Mouse (Mus musculus) retina, adult 2 months (tissue): ENCODE data around the gene Cstb.
"Not testable (repeated sequence)": the region's sequence is repeated elsewhere in the genome, so short reads cannot be mapped to it uniquely, and the experiment has no call there.

ENCODE experiments used
- DNase-seq: peaks from one replicate; pipeline ENCODE4 v3.0.0-alpha.2; 2012; ENCODE audit warnings: low read depth, low spot score

The Cstb gene

DNA sequence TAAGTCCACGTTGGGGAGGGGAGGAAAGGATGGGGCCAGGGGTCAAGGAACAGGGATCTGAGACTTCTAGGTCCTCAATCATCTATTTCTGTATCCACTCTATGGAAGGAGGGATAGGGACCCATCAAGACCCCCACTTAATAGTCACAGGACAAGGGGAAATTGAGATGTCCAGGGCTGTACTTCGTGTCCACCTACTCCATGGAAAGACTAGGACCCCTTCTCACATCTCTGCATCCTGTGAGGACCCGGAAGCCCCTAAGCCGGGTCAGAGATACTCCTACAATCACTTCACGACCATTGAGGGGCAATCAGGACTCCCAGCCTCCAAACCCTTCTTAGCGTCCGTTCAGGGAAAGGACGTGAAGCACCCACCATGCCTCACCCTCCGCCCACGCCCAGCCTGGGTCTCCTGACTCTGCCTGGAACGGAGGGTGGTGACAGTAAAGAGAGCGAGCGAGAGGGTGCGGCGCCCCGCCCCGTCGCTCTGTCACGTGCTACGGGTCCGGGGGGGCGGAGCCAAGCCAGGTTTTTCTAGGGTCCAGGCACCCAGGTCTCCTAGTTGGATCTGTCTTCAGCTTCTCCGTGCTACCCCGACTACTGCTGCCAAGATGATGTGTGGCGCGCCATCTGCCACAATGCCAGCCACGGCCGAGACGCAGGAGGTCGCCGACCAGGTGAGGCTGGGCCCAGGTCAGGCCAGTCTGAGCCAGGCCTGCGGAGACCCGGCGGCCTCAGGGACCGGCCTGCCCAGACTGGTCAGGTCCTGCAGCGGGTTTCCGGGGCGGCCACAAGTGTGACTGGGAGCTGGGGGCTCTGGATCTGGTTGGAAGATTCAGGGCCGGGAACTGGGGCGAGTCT lies at the start of gene Cstb:
Gene Cstb (plus strand): TSS at position 489 of the 861 bp plus-strand sequence.
- DNase-seq: peak; percentile 39

DNA sequence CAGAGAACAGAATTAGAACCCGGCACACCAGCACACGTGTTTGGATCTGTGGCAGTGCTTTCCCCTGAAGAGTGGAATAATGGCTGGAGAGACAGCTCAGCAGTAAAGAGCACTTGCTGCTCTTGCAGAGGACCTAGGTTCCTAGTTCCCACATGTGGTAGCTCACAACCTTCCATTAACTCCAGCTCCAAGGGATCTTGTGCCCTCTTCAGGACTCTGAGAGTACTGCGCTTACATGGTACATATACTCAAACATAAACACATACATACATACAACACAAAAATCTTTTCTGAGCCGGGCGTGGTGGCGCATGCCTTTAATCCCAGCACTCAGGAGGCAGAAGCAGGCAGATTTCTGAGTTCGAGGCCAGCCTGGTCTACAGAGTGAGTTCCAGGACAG lies 47.0 kb upstream of the Cstb start:
- no peak for DNase-seq

DNA sequence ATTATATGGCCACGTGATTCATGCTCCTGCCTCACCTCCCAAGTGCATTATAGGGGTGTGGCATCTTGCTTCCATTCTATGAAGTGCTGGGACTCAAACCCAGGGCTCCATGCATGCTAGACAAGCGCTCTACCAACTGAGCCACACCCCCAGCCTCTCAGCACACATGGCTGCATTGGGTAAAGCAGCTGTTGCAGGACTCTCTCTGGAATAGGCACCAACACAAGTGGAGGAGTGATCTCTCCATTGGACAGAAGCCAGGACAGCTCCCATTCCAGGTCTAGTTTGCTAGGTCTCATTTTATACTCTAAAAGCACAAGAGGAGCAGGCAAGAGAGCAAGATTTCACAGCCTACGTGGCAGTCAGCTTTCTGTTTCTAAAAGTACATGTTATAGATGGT lies 41.9 kb upstream of the Cstb start:
- no peak for DNase-seq

DNA sequence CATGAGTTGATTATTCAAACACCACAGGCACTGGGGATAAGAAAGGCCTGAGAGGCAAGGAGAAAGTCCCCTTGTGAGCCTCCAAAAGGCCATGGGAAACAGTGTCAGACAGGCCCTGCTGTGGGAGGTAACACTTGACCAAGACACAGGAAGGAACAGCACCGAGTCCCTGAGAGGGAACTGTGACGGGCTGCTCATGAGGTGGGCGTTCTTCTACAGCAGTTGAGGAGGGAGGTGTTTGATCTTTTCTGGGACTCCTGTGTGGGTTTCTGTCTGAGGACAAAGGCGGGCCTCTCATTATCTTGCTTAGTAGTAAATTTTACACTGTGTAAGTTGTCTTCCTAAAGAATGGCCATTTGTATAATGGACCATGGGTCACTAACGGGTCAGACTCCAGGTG lies 39.9 kb upstream of the Cstb start:
- DNase-seq: no peak

DNA sequence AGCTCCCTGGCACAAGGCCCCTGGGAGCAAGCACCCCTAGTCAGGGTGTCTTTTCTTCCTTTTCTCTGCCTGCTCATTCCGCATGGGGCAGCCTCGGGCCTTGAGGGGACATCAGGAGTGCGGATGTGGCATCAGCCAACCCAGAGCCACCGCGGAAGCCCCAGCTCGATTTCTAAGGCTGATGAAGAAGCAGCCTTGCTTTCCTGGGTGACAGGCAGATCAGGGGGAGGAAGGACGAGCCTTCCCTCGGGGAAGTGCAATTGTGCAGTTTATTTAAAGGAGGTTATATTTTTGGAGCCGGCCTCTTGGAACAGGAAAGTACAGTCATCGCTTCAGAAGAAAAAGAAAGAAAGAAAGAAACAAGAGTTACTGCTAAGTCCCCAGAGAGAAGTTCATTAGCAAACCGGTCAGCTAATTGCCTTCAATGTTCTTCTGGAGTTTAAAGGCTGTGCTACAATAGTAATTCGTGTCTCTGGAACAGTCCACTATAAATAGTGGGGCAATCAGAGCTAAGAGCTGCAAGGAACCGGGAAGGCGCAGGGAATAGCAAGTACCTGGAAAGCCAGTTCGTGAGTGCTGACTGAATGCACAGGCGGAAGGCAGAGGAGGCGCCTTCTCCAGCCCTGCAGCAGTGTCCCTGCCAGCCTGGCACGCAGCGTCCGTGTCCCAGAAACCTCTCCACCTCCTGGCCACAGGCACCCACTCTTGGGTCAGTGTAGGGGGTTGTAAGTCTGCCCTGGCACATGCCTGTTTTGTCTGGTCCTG lies 37.1 kb upstream of the Cstb start:
- DNase-seq: no peak

DNA sequence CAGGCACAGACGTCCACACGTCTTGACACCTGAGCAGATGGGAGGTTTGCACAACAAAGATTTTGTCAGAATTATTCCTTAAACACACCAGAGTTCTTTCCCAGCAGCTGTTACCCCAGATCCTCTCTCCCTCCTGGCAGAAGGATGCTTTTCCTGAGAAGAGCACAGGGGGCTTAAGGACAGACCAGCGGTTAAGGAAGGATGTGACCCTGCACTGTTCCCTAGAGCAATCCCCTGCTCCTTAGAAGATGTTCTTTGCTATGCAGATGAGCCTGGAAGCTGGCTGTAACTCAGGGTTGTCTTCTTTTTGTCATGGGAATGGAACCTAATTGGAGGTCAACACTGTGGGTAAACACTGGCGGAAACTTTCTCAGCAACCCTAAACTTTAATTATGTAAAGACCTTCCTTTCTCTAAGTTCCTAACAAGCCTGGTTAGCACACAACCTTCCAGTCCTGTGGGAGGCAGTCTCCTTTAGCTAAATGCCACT lies 34.4 kb upstream of the Cstb start:
- no peak for DNase-seq

DNA sequence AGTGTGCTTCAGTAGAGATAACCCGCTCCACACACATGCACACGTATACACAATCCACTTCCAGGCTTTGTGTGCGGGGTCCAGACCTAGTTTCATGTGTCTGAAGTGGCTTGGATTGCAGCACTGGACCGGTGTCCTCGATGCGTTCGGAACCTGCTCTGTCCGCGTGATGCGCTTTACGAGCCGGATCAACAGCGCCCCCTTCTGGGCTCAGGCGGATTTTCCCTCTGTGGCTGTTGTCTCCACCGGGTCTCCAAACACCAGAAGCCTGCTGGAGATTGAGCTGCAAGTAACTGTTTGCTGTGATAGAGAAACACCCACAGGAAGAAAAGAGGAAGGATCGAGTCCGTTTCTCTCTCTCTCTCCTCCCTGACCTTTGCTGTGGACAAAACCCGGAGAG lies 33.4 kb upstream of the Cstb start:
- peak; percentile 53 for DNase-seq

DNA sequence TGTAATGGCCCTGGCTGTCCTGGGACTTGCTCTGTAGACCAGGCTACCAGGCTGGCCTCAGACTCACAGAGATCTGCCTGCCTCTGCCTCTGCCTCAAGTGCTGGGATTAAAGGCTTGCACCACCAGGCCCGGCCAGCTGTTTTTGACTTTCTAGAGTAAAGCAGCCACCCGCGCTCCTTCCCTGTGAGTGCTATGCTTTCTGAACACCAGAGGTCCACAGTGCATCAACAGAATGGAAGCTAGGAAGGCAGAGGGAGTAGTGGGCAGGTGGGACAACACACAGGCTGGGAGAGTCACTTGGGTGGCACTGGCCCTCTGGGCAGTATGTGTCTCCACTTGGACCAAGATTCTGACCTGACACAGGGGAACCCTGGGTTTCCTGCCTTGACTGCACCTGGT lies 30.1 kb upstream of the Cstb start:
- DNase-seq: no peak

DNA sequence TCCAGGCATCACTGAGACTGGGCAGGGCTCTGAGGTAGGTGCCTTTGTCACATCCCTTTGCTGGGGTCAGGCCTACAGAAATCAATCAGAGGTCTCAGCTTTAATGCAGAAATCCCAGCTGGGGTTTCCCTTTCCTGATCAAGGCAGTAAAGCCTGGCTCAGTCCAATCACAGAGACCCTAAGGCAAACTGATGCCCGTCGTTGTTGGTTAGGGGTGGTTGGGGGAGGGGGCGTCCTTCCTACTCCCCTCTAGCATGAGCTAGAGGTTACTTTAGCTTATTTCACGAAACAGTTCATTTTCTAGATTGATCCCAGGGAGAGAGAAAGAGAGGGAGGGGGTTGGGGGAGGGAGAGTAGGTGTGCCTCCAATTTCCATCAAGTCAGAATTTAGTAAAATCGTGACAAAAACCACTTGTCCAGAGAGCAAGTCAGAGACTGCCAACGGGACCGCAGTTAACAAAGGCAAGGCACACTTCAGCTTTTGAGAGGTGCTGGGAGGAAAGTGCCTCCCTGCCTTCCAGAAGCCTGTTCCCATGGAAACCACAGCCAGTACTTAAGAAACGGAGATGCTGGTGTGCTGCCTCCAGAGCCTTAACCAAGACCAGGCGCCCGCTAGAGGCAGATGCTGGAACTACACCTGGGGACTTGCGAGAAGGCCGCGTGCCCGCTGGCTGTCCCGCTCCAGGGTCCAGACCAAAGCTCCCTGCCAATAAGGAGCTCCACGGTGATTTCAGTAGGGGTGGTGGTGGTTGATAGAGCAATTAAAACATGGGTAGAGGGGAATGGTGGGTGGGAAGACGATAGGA lies 29.4 kb upstream of the Cstb start:
- peak; percentile 75 for DNase-seq

DNA sequence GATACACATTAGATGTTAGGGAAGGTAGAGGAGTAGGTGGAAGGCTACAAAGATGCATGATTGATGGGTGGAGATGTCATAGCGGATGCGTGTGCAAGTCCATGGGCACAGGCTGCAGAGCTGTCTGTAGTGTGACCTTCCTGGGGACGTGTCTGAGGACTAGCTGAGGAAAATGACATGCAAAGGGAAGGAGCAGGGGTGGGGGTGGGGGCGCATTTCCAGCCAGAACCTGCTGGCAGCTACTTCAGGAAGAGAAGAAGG lies 28.9 kb upstream of the Cstb start:
- DNase-seq: no peak

DNA sequence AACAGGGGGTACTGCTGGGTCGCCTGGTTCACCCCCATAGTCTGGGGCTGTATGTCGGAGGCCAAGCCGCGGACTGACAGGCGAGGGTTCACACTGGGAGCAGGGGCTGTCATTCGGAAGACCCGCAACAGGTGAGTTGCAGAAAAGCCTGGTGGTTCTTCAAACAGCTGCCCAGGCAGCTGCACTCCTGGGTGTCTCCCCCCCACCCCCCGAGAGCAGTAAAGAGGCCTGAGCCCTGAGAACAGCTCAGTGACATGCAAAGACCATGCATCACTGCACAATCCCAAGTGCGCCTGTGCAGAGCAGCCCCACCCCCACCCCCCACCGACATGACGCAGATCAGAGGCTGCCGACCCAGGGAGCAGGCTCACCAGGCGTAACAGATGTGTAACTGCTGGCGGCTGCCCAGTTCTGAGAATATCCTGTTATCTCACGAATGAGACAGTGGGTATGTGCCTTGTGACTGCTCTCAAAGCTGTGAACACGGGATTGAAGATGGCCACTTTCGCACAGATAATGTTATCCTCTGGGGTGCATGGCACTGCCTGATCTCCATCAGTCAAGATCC lies 26.3 kb upstream of the Cstb start:
- DNase-seq: peak; percentile 47

DNA sequence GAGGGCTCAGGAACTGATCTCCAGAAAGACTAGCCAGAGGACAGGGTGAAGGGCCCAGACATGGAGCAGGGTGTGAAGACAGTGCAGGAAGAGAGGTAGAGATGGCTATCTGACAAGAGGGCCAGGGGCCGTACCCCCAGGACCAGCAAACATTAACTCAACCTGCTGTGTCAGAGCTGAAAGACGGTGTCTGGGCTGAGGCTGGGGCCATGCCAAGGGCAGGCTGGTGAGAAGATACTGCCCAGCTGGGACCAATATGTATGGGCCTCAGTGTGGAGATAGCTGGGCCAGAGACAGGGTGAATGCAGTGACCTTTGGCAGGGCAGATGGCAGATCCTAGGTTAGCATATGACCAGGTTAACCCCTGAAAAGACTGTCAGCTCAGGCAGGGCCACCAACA lies 24.3 kb upstream of the Cstb start:
- DNase-seq: no peak

DNA sequence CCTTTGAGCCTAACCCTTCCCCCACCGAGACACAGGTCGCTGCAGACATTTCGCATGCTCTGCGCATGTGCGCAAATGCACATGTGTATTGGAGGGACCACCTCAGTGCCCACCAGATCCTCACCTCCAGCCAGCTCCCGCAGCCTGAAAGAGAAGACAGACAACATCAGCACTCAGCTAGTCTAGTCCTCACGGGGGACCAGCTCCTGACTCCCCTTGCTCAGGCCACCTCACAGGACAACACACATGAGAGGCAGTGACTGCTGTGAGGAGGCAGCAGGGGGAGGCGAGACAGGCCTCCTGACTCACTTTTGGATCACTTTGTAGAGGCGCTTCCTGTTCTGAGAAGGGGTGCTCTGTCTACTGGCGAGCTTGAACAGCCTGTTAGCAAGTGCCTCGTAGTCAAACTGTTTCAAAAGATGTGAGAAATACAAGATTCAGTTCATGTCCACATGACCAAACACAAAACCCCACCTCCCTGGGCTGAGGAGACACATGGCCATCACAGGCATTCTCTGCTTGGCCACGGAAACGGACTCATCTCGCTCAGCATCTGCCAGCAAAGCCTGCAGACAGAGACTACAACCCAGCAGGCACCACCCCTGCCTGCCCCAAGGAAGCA lies 23.1 kb upstream of the Cstb start:
- DNase-seq: no peak

DNA sequence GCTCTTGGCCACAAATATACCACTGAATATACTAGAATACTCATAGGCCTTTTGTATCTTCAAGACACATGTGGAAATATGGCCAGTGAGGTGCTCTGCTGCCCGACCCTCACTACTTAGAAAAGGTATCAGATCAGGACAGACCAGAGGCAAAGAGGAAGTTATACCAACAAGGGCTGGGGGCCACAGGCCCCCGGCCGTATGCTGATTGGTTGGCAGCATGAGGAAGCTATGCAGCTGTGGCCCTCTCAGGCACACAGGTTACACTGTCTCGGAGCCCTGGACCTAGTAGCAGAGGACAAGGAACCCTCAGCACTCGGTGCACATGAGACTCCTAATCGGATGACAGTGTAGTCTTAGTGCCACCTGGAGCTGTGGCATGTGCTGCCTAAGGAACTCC lies 19.3 kb upstream of the Cstb start:
- DNase-seq: no peak

DNA sequence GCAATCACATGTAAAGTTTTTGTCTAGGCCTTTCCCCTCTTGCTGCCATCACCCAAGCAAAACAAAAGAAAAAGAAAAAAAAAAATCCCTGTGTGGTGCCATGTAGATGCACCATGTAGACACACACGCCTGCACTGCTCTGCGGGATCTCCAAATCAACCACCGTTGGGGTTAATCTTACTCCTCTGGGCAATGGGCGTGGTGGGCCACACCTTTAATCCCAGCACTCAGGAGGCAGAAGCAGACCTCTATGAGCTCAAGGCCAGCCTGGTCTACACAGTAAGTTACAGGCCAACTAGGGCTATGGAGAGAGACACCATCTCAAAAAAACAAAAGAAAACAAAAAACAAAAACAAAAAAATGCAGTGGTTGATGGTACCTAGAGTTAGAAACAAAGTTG lies 18.3 kb upstream of the Cstb start:
- DNase-seq: no peak

DNA sequence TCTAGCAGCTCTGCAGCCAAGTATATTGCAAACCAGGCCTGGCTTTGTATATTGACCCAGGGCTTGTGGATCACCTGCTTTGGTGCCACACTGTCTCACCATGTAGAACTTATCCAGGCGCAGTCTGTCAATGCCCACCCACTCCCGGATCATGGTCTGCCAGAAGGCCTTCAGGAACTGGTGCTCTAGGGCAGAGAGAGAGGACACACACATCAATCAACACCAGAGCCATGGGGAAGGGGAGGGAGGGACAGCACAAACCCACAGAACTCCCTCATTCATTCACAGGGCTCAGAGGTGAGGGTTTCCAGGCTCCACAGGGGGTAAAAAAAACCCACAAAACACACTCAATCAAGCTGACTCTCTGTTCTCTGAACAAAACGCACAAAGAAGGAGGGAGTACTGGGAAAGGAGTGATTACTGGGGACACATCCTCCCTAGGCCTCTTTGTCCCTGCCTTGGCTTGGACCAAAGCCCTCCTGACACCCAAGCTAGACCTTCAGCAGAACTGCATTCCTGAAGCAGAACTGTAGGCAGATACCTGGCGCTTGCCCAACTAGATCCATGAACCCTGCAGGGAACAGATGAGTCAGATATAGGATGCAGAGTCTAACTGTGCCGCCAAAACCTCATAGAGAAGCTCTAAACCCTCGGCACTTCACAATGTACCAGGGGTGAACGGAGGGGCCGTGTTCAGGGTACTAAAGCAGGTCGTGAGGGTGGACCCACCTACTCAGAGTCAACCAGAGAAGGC lies 16.3 kb upstream of the Cstb start:
- DNase-seq: no peak

DNA sequence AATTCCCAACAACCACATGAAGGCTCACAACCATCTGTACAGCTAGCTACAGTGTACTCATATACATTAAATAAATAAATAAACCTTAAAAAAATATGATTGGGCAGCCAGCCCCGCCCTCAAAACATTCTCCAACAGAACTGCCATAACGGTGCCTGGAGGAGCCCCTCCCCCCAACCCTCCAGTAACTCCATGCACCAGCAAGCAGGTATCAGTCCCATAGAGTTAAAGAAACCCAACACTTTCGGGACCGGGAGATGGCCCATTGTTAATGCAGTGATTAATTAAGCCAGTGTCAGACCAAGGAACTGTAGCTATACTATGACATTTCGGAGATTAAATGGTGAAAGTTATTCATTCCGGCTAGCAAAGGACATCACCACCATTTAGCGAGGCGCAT lies 13.6 kb upstream of the Cstb start:
- no peak for DNase-seq

DNA sequence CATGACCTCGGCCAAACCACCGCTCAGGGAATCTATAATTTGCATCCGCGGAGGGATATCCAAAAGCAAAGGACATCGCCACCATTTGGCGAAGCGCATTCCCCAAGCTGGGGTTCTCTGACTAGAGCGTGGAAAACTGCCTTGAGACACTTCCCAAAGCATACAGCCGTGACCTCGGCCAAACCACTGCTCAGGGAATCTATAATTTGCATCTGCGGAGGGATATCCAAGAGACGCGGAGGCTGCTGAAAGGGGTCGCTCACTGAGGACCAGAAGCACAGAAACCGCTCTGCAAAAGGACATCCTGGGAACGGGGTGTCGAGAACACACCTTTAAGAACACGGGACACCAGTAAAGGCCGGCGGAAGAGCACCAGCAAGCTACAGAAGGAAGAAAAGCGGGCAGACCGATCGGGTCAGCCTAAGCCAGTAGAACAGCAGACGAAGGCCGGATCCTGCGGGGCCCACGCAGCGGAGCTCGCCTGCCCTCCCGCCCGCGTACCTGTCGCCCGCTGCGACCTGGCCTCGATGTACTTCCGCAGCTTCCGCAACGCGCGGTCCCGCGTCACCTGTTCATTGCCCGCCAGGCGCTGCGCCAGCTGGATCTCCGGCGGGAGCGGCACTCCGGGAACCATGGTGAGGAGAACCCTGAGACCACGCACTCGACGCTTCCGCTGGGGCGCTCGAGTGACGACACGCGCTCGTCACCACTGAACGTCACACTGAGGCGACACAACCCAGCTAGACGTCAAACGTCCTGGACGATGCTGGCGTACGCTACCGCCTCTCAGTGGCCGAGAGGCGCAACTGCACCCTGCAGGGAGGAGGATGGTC lies 12.9 kb upstream of the Cstb start, which contains the start of gene Rrp1:
Gene Rrp1 (minus strand): TSS at position 725 of the 833 bp plus-strand sequence.
- DNase-seq: peak; percentile 92

DNA sequence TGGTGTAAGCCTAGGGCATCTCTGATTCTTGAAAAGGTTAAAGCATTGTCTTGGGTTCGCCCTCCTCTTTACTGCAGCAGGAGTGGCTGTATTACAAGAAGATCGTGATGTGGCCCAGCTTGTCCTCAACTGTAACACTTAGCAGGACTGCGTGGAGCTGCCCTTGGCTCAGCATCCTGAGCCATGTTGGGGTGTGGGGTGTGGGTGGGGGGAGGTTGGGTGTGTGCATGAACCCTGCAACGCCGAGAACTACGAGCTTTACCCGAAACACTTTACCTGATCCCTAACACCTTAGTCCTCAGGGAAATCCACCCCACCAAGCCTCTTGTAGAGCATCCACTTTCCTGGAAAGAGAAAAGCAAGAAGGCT lies 12.3 kb upstream of the Cstb start:
- DNase-seq: no peak

DNA sequence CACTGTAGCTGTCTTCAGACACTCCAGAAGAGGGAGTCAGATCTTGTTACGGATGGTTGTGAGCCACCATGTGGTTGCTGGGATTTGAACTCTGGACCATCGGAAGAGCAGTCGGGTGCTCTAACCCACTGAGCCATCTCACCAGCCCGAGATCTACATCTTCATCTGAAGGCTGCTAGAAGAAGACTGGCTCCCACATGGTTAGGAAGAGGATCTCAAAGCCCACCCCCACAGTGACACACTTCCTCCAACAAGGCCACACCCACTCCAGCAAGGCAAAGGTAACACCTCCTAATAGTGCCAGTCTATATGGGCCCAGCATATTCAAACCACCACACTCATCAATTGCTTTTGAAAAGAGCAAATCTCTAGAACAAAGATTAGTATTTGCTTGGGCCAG lies 10.5 kb upstream of the Cstb start:
- DNase-seq: not testable (repeated sequence)
